Mouse (Mus musculus) limb, embryonic 14.5 days (tissue): ENCODE measurements at regions not wholly inside any gene's neighbourhood (a gene's known extent, or its start where the extent isn't known, plus 50 kb on each side); places are given as distances from the start of the nearest gene placed in this dataset.
A peak's percentile ranks its signal among the peaks of the same experiment; 100 is the strongest.

Source experiments
- ATAC-seq: fragments of 200-750 bp; cut with Nextera tagmentation; 2 replicates; pipeline ENCODE4 v1.8.0; 2017; ENCODE audit warnings: low read depth, moderate number of reproducible peaks, moderate TSS enrichment; ENCODE audit not compliant: low FRiP score
- DNase-seq: peaks from one replicate; pipeline ENCODE4 v3.0.0-alpha.2; 2015; ENCODE audit warnings: low spot score
- H3K27ac ChIP-seq: fragments of 300-500 bp; sonication (generic); replicated peaks from 2 replicates; pipeline ENCODE4 v1.5.1; 2014; ENCODE audit warnings: low read depth, mild to moderate bottlenecking, low read length, moderate library complexity, mixed read lengths
- H3K27me3 ChIP-seq: fragments of 300-500 bp; sonication (generic); 2 replicates; pipeline ENCODE4 v1.6.1; 2014; ENCODE audit warnings: low read length, mixed read lengths; ENCODE audit not compliant: control insufficient read depth, insufficient read depth
- H3K36me3 ChIP-seq: fragments of 300-500 bp; sonication (generic); 2 replicates; pipeline ENCODE4 v1.6.1; 2014; ENCODE audit warnings: mild to moderate bottlenecking, low read length, moderate library complexity, mixed read lengths; ENCODE audit not compliant: control insufficient read depth, insufficient read depth
- H3K4me1 ChIP-seq: fragments of 300-500 bp; sonication (generic); 2 replicates; pipeline ENCODE4 v1.6.1; 2014; ENCODE audit warnings: antibody characterized with exemption, low read length, mixed read lengths; ENCODE audit not compliant: control insufficient read depth, insufficient read depth
- H3K4me2 ChIP-seq: fragments of 300-500 bp; sonication (generic); replicated peaks from 2 replicates; pipeline ENCODE4 v1.6.1; 2014; ENCODE audit warnings: low read depth, mild to moderate bottlenecking, low read length, moderate library complexity; ENCODE audit not compliant: severe bottlenecking
- H3K4me3 ChIP-seq: fragments of 300-500 bp; sonication (generic); replicated peaks from 2 replicates; pipeline ENCODE4 v1.5.1; 2014; ENCODE audit warnings: low read length
- H3K9ac ChIP-seq: fragments of 300-500 bp; sonication (generic); 2 replicates; pipeline ENCODE4 v1.6.1; 2014; ENCODE audit warnings: mild to moderate bottlenecking, low read depth, low read length, moderate library complexity; ENCODE audit not compliant: severe bottlenecking
- H3K9me3 ChIP-seq: fragments of 300-500 bp; sonication (generic); 2 replicates; pipeline ENCODE4 v1.6.1; 2016; ENCODE audit warnings: low read length; ENCODE audit not compliant: control insufficient read depth
- POLR2A ChIP-seq: fragments of 200-500 bp; IDR thresholded peaks from 2 replicates; pipeline ENCODE4 v1.8.0; 2012; ENCODE audit warnings: inconsistent platforms, mild to moderate bottlenecking, moderate library complexity, borderline replicate concordance; ENCODE audit not compliant: insufficient read depth, insufficient read length; ENCODE audit errors: extremely low read depth
- WGBS: fragments of 180-500 bp; shearing (Covaris S2); extraction: QIAGEN DNeasy Blood & Tissue Kit; methylation state at CpG from one replicate; pipeline ENCODE4 v1.1.7; 2014; 5-methylcytosine and 5-hydroxymethylcytosine counted together

GRCm38 (mm10) chr7:136542896-136543295 lies 351.5 kb upstream of the Mgmt start:
- DNase-seq (no peak), ATAC-seq (no peak)
- Histone ChIP-seq H3K9me3 (no peaks in the 10 kb centered on the region), H3K36me3 (no peaks in the 10 kb centered on the region), H3K4me3 (no peak overlapping the region), H3K4me2 (no peak overlapping the region), H3K9ac (no peak overlapping the region), H3K27me3 (no peaks in the 10 kb centered on the region), H3K27ac (no peak overlapping the region), H3K4me1 (no peaks in the 10 kb centered on the region)
- no peak for TF ChIP-seq POLR2A
- WGBS: 81% methylated on average over 7 of the region's 7 CpGs

GRCm38 (mm10) chr7:136547837-136548236 lies 346.6 kb upstream of the Mgmt start:
- peak overlapping the region; percentile 29; the same call in 1 of the 2 replicates for H3K27ac ChIP-seq
- H3K27me3 ChIP-seq: no peaks in the 10 kb centered on the region
- peak; percentile 30; the same call in 1 of the 2 replicates for ATAC-seq
- H3K4me1 ChIP-seq: no peaks in the 10 kb centered on the region
- H3K4me3 ChIP-seq: no peak overlapping the region
- no peak overlapping the region for H3K9ac ChIP-seq
- no peaks in the 10 kb centered on the region for H3K36me3 ChIP-seq
- no peak overlapping the region for H3K4me2 ChIP-seq
- H3K9me3 ChIP-seq: no peaks in the 10 kb centered on the region
- no peak for TF ChIP-seq POLR2A
- WGBS: 53% methylated on average over 3 of the region's 3 CpGs
- peak; percentile 9 for DNase-seq

GRCm38 (mm10) chr7:136556436-136556835 lies 338.0 kb upstream of the Mgmt start:
- no peaks in the 10 kb centered on the region for H3K27me3 ChIP-seq
- H3K27ac ChIP-seq: no peak overlapping the region
- no peak overlapping the region for H3K4me3 ChIP-seq
- H3K9ac ChIP-seq: no peak overlapping the region
- ATAC-seq (no peak), DNase-seq (no peak)
- H3K4me2 ChIP-seq: no peak overlapping the region
- 57% methylated on average over 4 of the region's 4 CpGs for WGBS
- no peak for TF ChIP-seq POLR2A
- no peaks in the 10 kb centered on the region for H3K36me3 ChIP-seq
- H3K4me1 ChIP-seq: no peaks in the 10 kb centered on the region
- H3K9me3 ChIP-seq: no peaks in the 10 kb centered on the region

- H3K27me3 ChIP-seq: no peaks in the 10 kb centered on the region
- H3K36me3 ChIP-seq: no peaks in the 10 kb centered on the region
- H3K4me2 ChIP-seq: no peak overlapping the region
- no peaks in the 10 kb centered on the region for H3K9me3 ChIP-seq
- DNase-seq: no peak
- TF ChIP-seq POLR2A: no peak
- no peaks in the 10 kb centered on the region for H3K4me1 ChIP-seq
- no peak overlapping the region for H3K27ac ChIP-seq
- ATAC-seq: no peak
- no peak overlapping the region for H3K9ac ChIP-seq
- no peak overlapping the region for H3K4me3 ChIP-seq
- WGBS: 68% methylated on average over 6 of the region's 6 CpGs
These were observed 334.9 kb upstream of the Mgmt start for GRCm38 (mm10) chr7:136559536-136559935.

GRCm38 (mm10) chr7:136570911-136571310 lies 323.5 kb upstream of the Mgmt start:
- no peak overlapping the region for H3K27ac ChIP-seq
- H3K27me3 ChIP-seq: no peaks in the 10 kb centered on the region
- DNase-seq (no peak), ATAC-seq (no peak)
- H3K4me2 ChIP-seq: no peak overlapping the region
- no peak for TF ChIP-seq POLR2A
- no peaks in the 10 kb centered on the region for H3K9me3 ChIP-seq
- 67% methylated on average over 7 of the region's 7 CpGs for WGBS
- H3K9ac ChIP-seq: no peak overlapping the region
- H3K36me3 ChIP-seq: no peaks in the 10 kb centered on the region
- H3K4me3 ChIP-seq: no peak overlapping the region
- no peaks in the 10 kb centered on the region for H3K4me1 ChIP-seq

- Histone ChIP-seq H3K36me3 (no peaks in the 10 kb centered on the region), H3K27me3 (0 out of 2 replicates have a peak, but pooled peaks cover 14% of the 10 kb centered on the region), H3K9ac (no peak overlapping the region), H3K4me1 (peaks cover 10% of the 10 kb centered on the region), H3K27ac (no peak overlapping the region), H3K9me3 (no peaks in the 10 kb centered on the region), H3K4me3 (no peak overlapping the region), H3K4me2 (no peak overlapping the region)
- no peak for TF ChIP-seq POLR2A
- WGBS: 27% methylated on average over 12 of the region's 12 CpGs
- ATAC-seq (no peak), DNase-seq (no peak)
These were observed 312.5 kb upstream of the Mgmt start for GRCm38 (mm10) chr7:136581896-136582295.
